Mouse (Mus musculus) liver, embryonic 15.5 days (tissue): Measurements from ENCODE around the gene Lmtk2. TPM values are rescaled to one million over a fixed set of nuclear protein-coding genes. Genes with fewer than 3 reads are reported as not detected.
A peak's percentile ranks its signal among the peaks of the same experiment; 100 is the strongest.

Source experiments
- ATAC-seq: fragments of 200-750 bp; cut with Nextera tagmentation; 2 replicates; pipeline ENCODE4 v1.8.0; 2017; ENCODE audit warnings: moderate number of reproducible peaks, mild to moderate bottlenecking, moderate library complexity; ENCODE audit not compliant: insufficient read depth
- H3K27ac ChIP-seq: fragments of 300-500 bp; sonication (generic); replicated peaks from 2 replicates; pipeline ENCODE4 v1.5.1; 2015; ENCODE audit warnings: mild to moderate bottlenecking, inconsistent platforms
- H3K27me3 ChIP-seq: fragments of 300-500 bp; sonication (generic); 2 replicates; pipeline ENCODE4 v1.6.1; 2015; ENCODE audit warnings: mild to moderate bottlenecking, inconsistent platforms
- H3K36me3 ChIP-seq: fragments of 300-500 bp; sonication (generic); replicated peaks from 2 replicates; pipeline ENCODE4 v1.6.1; 2015; ENCODE audit warnings: moderate library complexity, mild to moderate bottlenecking, inconsistent platforms
- H3K4me1 ChIP-seq: fragments of 300-500 bp; sonication (generic); replicated peaks from 2 replicates; pipeline ENCODE4 v1.6.1; 2015; ENCODE audit warnings: inconsistent platforms
- H3K4me2 ChIP-seq: fragments of 300-500 bp; sonication (generic); 2 replicates; pipeline ENCODE4 v1.6.1; 2015; ENCODE audit warnings: moderate library complexity, mild to moderate bottlenecking, inconsistent platforms
- H3K4me3 ChIP-seq: fragments of 300-500 bp; sonication (generic); replicated peaks from 2 replicates; pipeline ENCODE4 v1.5.1; 2015; ENCODE audit warnings: mild to moderate bottlenecking, inconsistent platforms
- H3K9ac ChIP-seq: fragments of 300-500 bp; sonication (generic); 2 replicates; pipeline ENCODE4 v1.6.1; 2015; ENCODE audit warnings: moderate library complexity, mild to moderate bottlenecking, inconsistent platforms
- H3K9me3 ChIP-seq: fragments of 300-500 bp; sonication (generic); replicated peaks from 2 replicates; pipeline ENCODE4 v1.6.1; 2016; ENCODE audit warnings: inconsistent platforms
- WGBS: fragments of 180-500 bp; shearing (Covaris S2); methylation state at CpG from one replicate; pipeline ENCODE4 v1.1.7; 2015; ENCODE audit warnings: mixed read lengths; ENCODE audit not compliant: insufficient replicate concordance; 5-methylcytosine and 5-hydroxymethylcytosine counted together
- polyA plus RNA-seq: library from polyadenylated mRNA; unstranded; fragments of >200 nt; fragmentation: Nextera tagmentation; extraction: Ambion mirVana; gene quantifications from 2 replicates; pipeline ENCODE4 v1.2.1, GENCODE M21; 2015

The Lmtk2 gene
- polyA plus RNA-seq, 1 experiment from 2014 or later, result 2.0 TPM

DNA sequence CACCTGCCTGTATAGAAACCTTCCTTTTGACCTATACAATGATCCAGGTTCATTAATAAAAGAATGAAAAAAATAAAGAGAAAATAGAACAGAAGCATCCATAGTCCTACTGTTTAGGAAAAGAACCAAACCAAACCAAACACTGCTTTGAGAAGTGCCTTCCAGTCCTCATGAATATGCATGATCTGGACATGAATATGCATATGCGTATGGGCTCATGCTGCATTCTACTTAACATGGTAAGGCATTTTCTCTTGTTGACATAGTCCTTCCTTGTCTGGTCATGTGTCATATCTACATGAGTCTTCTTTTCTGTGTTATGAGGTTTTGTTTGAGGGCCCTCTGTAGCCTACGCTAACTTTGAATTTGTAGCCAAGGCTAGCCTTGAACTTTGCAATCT, 16.7 kb upstream of the Lmtk2 start:
- H3K9me3 ChIP-seq, result no peaks in the 10 kb centered on the region
- H3K9ac ChIP-seq, result no peak overlapping the region
- no peak overlapping the region for H3K4me3 ChIP-seq
- ATAC-seq, result no peak
- no peaks in the 10 kb centered on the region; the same call in none of the 2 replicates for H3K27me3 ChIP-seq
- WGBS, result 79% methylated on average over 2 of the region's 2 CpGs
- H3K36me3 ChIP-seq, result no peaks in the 10 kb centered on the region
- H3K4me1 ChIP-seq, result no peaks in the 10 kb centered on the region
- no peak overlapping the region for H3K4me2 ChIP-seq
- H3K27ac ChIP-seq, result no peak overlapping the region

DNA sequence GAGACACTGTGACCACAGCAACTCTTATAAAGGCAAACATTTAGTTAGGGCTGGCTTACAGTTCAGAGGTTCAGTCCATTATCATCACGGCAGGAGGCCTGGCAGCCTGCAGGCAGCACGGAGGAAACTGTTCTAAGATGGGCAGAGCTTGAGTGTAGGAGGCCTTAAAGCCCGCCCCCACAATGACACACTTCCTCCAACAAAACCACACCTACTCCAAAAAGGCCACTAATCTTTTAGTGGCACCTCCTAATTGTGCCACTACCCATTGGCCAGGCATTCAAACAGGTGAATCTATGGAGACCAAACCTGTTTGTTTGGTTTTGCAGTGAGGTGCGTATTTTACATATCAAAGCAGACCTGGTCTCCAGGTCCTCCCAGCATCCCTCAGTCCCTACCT, 16.0 kb upstream of the Lmtk2 start:
- H3K4me2 ChIP-seq, result no peak overlapping the region
- ATAC-seq, result no peak
- H3K9me3 ChIP-seq, result no peaks in the 10 kb centered on the region
- H3K9ac ChIP-seq, result no peak overlapping the region
- no peaks in the 10 kb centered on the region; the same call in none of the 2 replicates for H3K27me3 ChIP-seq
- no peak overlapping the region for H3K4me3 ChIP-seq
- WGBS, result 49% methylated on average over 4 of the region's 4 CpGs
- H3K27ac ChIP-seq, result no peak overlapping the region
- H3K36me3 ChIP-seq, result no peaks in the 10 kb centered on the region
- H3K4me1 ChIP-seq, result no peaks in the 10 kb centered on the region

GRCm38 (mm10) chr5:144085696-144086095, 14.5 kb upstream of the Lmtk2 start:
- no peaks in the 10 kb centered on the region; the same call in none of the 2 replicates for H3K27me3 ChIP-seq
- no peaks in the 10 kb centered on the region for H3K4me1 ChIP-seq
- H3K9ac ChIP-seq, result no peak overlapping the region
- H3K27ac ChIP-seq, result no peak overlapping the region
- no peak overlapping the region for H3K4me3 ChIP-seq
- H3K9me3 ChIP-seq, result no peaks in the 10 kb centered on the region
- WGBS, result 58% methylated on average over 6 of the region's 6 CpGs
- H3K4me2 ChIP-seq, result no peak overlapping the region
- no peak for ATAC-seq
- no peaks in the 10 kb centered on the region for H3K36me3 ChIP-seq

DNA sequence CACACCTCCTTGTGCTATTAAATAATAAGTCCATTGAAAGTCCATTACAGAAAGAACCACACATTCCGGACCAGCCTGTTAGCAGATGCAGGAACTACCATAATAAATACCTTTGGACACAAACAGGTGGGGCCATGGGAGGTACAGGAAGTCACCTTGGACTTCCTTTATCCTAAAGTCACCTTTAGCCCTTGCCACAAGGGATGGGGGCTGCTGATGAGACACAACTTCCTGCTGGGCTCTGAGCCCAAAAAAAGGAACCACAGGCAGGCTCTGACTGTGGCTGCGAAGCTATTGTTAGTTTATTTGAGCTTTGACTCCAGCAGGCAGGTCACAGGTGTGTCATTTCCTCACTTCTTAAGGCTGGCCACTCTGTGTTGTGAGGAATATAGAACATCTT, 13.7 kb upstream of the Lmtk2 start:
- no peaks in the 10 kb centered on the region for H3K9me3 ChIP-seq
- WGBS, result 20% methylated on average over 2 of the region's 2 CpGs
- H3K4me2 ChIP-seq, result no peak overlapping the region
- no peaks in the 10 kb centered on the region for H3K36me3 ChIP-seq
- no peak overlapping the region for H3K4me3 ChIP-seq
- no peak overlapping the region for H3K27ac ChIP-seq
- no peaks in the 10 kb centered on the region for H3K4me1 ChIP-seq
- no peak overlapping the region for H3K9ac ChIP-seq
- H3K27me3 ChIP-seq, result no peaks in the 10 kb centered on the region; the same call in none of the 2 replicates
- ATAC-seq, result no peak

DNA sequence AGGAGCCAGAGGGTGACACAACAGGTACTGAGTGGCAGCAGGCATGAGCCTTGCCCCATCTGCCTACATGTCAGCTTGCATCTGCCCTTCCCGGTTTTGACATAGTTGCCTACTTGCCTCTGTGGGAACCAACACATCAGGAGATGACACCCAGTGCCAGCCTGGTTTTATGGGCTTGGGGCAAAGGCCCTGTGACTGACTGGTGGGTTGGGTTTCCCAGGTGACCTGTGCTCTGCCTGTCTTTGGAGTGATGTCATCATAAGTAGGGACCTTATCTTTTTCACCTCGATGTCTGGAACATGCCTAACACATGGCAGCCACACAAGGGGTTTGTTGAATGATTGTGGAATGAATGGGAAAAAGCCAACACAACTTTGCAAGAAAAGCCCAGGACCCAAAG, 11.9 kb upstream of the Lmtk2 start:
- ATAC-seq, result no peak
- H3K4me2 ChIP-seq, result no peak overlapping the region
- 57% methylated on average over 2 of the region's 2 CpGs for WGBS

GRCm38 (mm10) chr5:144095461-144095970, 4.7 kb upstream of the Lmtk2 start:
- Histone ChIP-seq H3K9ac (no peak overlapping the region), H3K4me2 (no peak overlapping the region), H3K4me1 (peaks cover 12% of the 10 kb centered on the region; the same call in 1 of the 2 replicates), H3K4me3 (no peak overlapping the region), H3K27me3 (peaks cover 41% of the 10 kb centered on the region), H3K9me3 (no peaks in the 10 kb centered on the region), H3K36me3 (no peaks in the 10 kb centered on the region), H3K27ac (no peak overlapping the region)
- WGBS, result 37% methylated on average over 6 of the region's 6 CpGs
- ATAC-seq, result no peak

More for the DNA sequence above, 11.9 kb upstream of the Lmtk2 start:
- Histone ChIP-seq H3K27me3 (no peaks in the 10 kb centered on the region; the same call in none of the 2 replicates), H3K9ac (no peak overlapping the region), H3K27ac (no peak overlapping the region), H3K9me3 (no peaks in the 10 kb centered on the region), H3K4me1 (no peaks in the 10 kb centered on the region), H3K36me3 (no peaks in the 10 kb centered on the region), H3K4me3 (no peak overlapping the region)

DNA sequence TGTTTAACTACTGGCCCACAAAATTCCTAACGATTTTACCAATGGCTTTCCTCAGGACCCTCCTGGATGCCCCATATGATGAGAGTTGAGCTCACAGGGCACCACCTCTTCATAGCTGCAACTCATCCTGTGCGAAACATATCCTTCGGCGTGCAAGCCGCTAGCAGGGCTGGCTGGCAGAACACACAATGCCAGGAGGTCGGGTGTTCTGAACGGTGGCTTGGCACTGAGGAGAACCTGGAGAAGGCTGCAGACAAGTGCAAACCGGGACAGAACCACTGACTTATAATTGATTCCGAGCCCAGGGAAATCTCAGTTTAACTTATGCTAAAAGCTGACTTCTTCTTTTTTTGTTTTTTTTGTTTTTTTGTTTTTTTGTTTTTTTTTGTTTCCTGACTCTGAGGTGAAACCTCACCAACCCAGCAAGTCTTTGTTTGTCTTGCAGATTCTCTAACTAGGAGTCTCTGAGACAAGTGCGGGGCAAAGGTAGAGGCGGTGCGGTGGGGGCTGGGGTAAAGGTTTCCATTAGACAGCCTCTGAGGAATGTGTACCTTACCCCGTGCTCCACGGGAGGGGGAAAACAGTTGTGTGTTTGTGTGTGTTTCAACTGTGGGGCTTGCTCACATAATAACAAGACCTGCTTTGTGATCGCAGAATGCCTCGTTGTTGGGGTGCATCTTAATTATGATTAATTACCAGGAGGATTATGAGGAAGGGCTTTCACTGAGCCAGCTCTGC, 2.2 kb upstream of the Lmtk2 start:
- peaks cover 29% of the 10 kb centered on the region for H3K4me1 ChIP-seq
- H3K9me3 ChIP-seq, result no peaks in the 10 kb centered on the region
- no peak for ATAC-seq
- no peak overlapping the region for H3K4me3 ChIP-seq
- WGBS, result 51% methylated on average over 16 of the region's 16 CpGs
- no peak overlapping the region for H3K9ac ChIP-seq
- H3K4me2 ChIP-seq, result no peak overlapping the region
- peaks cover 41% of the 10 kb centered on the region for H3K27me3 ChIP-seq
- H3K27ac ChIP-seq, result no peak overlapping the region
- H3K36me3 ChIP-seq, result no peaks in the 10 kb centered on the region

- no peak overlapping the region for H3K27ac ChIP-seq
- H3K4me1 ChIP-seq, result peaks cover 34% of the 10 kb centered on the region
- no peaks in the 10 kb centered on the region for H3K36me3 ChIP-seq
- WGBS, result 12% methylated on average over 8 of the region's 8 CpGs
- no peaks in the 10 kb centered on the region for H3K9me3 ChIP-seq
- H3K4me3 ChIP-seq, result no peak overlapping the region
- no peak overlapping the region for H3K4me2 ChIP-seq
- no peak overlapping the region for H3K9ac ChIP-seq
- peaks cover 41% of the 10 kb centered on the region for H3K27me3 ChIP-seq
- ATAC-seq, result no peak
These were observed 1.7 kb upstream of the Lmtk2 start for GRCm38 (mm10) chr5:144098640-144098929.

DNA sequence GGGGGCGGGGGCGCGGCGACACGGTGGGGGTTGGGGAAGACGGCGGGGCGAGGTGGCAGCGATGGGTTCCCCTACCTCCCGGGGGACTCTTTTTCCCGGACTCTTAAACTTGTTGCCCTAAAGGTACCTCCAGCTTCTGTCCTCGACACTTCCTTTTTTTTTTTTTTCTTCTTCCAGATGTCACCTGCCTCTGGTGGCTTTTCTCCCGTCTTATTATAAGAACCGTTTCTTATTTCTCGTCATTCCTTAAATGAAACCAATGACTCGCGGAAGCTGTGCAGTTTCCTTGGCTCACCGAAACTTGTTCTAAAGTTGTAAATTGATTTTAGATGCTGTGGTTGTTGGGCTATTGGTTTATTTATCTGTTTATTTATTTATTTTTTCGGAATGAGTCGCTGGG, 712 bp downstream of the Lmtk2 start:
- peaks cover 57% of the 10 kb centered on the region for H3K4me1 ChIP-seq

GRCm38 (mm10) chr5:144105070-144105469, 4.8 kb downstream of the Lmtk2 start:
- ATAC-seq, result no peak
- H3K4me3 ChIP-seq, result no peak overlapping the region
- no peaks in the 10 kb centered on the region for H3K9me3 ChIP-seq
- H3K27ac ChIP-seq, result no peak overlapping the region
- H3K27me3 ChIP-seq, result no peaks in the 10 kb centered on the region
- H3K4me2 ChIP-seq, result 0 out of 2 replicates have a peak overlapping the region, but pooled peaks have one; percentile 1
- peaks cover 48% of the 10 kb centered on the region for H3K4me1 ChIP-seq
- no peaks in the 10 kb centered on the region for H3K36me3 ChIP-seq
- WGBS, result 16% methylated on average over 9 of the region's 9 CpGs
- no peak overlapping the region for H3K9ac ChIP-seq

More for the DNA sequence above, 712 bp downstream of the Lmtk2 start:
- 2% methylated on average over 20 of the region's 20 CpGs for WGBS
- no peaks in the 10 kb centered on the region for H3K9me3 ChIP-seq
- H3K27ac ChIP-seq, result peak overlapping the region; percentile 80
- H3K36me3 ChIP-seq, result no peaks in the 10 kb centered on the region
- peak overlapping the region; percentile 96 for H3K9ac ChIP-seq
- peak overlapping the region; percentile 100 for H3K4me3 ChIP-seq
- peak overlapping the region; percentile 89 for H3K4me2 ChIP-seq
- ATAC-seq, result no peak
- H3K27me3 ChIP-seq, result peaks cover 36% of the 10 kb centered on the region

DNA sequence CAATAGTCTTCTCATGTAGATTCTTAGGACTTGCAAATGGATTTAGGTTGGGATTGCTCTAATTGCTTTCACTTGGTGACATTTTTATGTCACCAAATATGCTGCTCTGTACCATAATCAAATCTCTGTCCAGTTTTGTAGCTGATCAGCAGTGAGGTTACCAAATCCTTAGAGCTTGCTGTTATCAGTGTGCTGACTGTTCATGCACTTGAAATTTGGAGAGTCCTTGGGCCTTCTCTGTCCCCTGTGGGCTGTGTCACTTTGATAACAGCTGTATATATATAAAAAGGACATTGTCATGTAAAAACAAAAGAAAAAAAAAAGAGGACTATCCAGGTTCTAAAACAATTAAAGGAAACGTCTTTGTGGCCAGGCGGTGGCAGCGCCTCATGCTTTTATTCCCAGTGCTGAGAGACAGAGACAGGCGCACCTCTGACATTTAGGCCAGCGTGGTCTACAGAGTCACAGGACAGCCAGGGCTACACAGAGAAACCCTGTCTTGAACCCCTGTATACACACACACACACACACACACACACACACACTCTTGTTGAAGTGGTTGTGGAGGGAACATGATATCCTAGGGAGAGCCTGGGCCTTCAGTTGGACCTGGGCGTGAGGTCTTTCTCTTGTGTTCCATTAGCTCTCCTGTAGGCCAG, 5.4 kb downstream of the Lmtk2 start:
- Histone ChIP-seq H3K4me2 (0 out of 2 replicates have a peak overlapping the region, but pooled peaks have one; percentile 1), H3K27ac (no peak overlapping the region), H3K4me3 (no peak overlapping the region), H3K4me1 (peaks cover 48% of the 10 kb centered on the region), H3K9ac (no peak overlapping the region), H3K27me3 (no peaks in the 10 kb centered on the region), H3K9me3 (no peaks in the 10 kb centered on the region), H3K36me3 (no peaks in the 10 kb centered on the region)
- 41% methylated on average over 6 of the region's 6 CpGs for WGBS
- peak; percentile 57; the same call in 1 of the 2 replicates for ATAC-seq
